Mouse (Mus musculus) ovary, postnatal 10 days (tissue): ENCODE results near the gene Gdpgp1.
A peak's percentile ranks its signal among the peaks of the same experiment; 100 is the strongest.

Experiments used
- DNase-seq: peaks from one replicate; pipeline ENCODE4 v3.0.0; 2022; ENCODE audit warnings: low spot score

Gdpgp1 gene

GRCm38 (mm10) chr7:80232489-80233029 lies at the start of gene Gdpgp1, which contains the start of gene Cib1:
Gene Gdpgp1, plus strand, starts transcription at chr7:80232865.
Gene Cib1, minus strand, starts transcription at chr7:80232813.
- peak; percentile 88 for DNase-seq

- DNase-seq = no peak
These were observed 49.2 kb upstream of the Gdpgp1 start for GRCm38 (mm10) chr7:80183466-80183865.

- DNase-seq = no peak
These were observed 48.7 kb upstream of the Gdpgp1 start for GRCm38 (mm10) chr7:80183969-80184368.

GRCm38 (mm10) chr7:80184551-80184950 lies 48.1 kb upstream of the Gdpgp1 start:
- DNase-seq = no peak

- DNase-seq = no peak
These were observed 47.7 kb upstream of the Gdpgp1 start for GRCm38 (mm10) chr7:80184968-80185367.

- no peak for DNase-seq
These were observed 46.6 kb upstream of the Gdpgp1 start for GRCm38 (mm10) chr7:80186021-80186420.

GRCm38 (mm10) chr7:80186531-80187296 lies 46.0 kb upstream of the Gdpgp1 start, which contains the start of gene Sema4b:
Gene Sema4b, plus strand, starts transcription at chr7:80186841.
- peak; percentile 93 for DNase-seq

- no peak for DNase-seq
These were observed 45.2 kb upstream of the Gdpgp1 start for GRCm38 (mm10) chr7:80187501-80187900.

GRCm38 (mm10) chr7:80188579-80189125 lies 44.0 kb upstream of the Gdpgp1 start:
- DNase-seq = no peak

- no peak for DNase-seq
These were observed 43.3 kb upstream of the Gdpgp1 start for GRCm38 (mm10) chr7:80189147-80189933.

- DNase-seq = no peak
These were observed 41.2 kb upstream of the Gdpgp1 start for GRCm38 (mm10) chr7:80191455-80191854.

GRCm38 (mm10) chr7:80192226-80193061 lies 40.2 kb upstream of the Gdpgp1 start:
- DNase-seq = peak; percentile 72

GRCm38 (mm10) chr7:80193941-80194739 lies 38.5 kb upstream of the Gdpgp1 start:
- no peak for DNase-seq

- no peak for DNase-seq
These were observed 37.5 kb upstream of the Gdpgp1 start for GRCm38 (mm10) chr7:80195146-80195545.

- DNase-seq = no peak
These were observed 36.9 kb upstream of the Gdpgp1 start for GRCm38 (mm10) chr7:80195576-80196263.

- no peak for DNase-seq
These were observed 35.3 kb upstream of the Gdpgp1 start for GRCm38 (mm10) chr7:80197371-80197770.

GRCm38 (mm10) chr7:80197941-80198778 lies 34.5 kb upstream of the Gdpgp1 start:
- DNase-seq = peak; percentile 67

- no peak for DNase-seq
These were observed 33.8 kb upstream of the Gdpgp1 start for GRCm38 (mm10) chr7:80198863-80199262.

- DNase-seq = no peak
These were observed 33.4 kb upstream of the Gdpgp1 start for GRCm38 (mm10) chr7:80199286-80199685.
